20 mouse cellular contexts compared by ENCODE assay signal in the genomic region with DNA sequence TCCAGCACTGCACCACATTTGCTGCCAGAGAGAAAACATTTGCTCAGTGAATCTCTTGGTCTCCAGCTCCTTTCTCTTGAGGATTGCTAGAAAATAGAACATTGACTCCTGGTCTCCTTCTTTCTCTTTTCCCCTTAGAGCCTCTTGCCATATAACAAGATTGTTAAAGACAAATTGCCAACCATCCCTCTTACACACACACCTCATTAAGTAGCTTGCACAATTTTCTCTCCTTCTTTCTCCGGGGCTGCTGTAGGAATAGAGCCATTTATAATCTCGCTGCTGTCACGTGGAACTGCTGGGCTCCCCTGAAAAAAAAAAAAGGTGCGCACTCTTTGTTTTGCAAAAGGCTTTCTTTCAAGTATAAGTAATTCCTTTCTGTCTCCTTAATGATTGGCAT.
DNase-seq lines count a peak whose midpoint lies in the region; ATAC-seq lines count a peak whose summit lies in the region.
"Had no signal": no experiment of that assay in that cellular context is flagged by ENCODE, and none has a peak within 500 bp of the region (broad histone marks: within the 10 kb centered on the region; RNA-seq: fewer than 3 reads in every experiment).

No protein-coding gene starts in this region.

- H3K27ac ChIP-seq in hindbrain, embryonic 11.5 days (ENCODE audit: low read depth, low read length) = peak overlapping the region; percentile 14; the same call in 1 of the 2 replicates
- H3K27ac ChIP-seq in hindbrain, embryonic 10.5 days = no peak overlapping the region
- peak overlapping the region; percentile 58; the same call in 1 of the 2 replicates for H3K27ac ChIP-seq in hindbrain, embryonic 14.5 days
- H3K27ac ChIP-seq: embryonic facial prominence, embryonic 12.5 days; forebrain, embryonic 12.5 days; heart, embryonic 13.5 days; intestine, embryonic 15.5 days had no signal

- H3K9ac ChIP-seq in hindbrain, embryonic 11.5 days (ENCODE audit: low read depth, low read length) = no peak overlapping the region
- no peak overlapping the region for H3K9ac ChIP-seq in hindbrain, embryonic 14.5 days
- H3K9ac ChIP-seq: embryonic facial prominence, embryonic 12.5 days; forebrain, embryonic 12.5 days; heart, embryonic 13.5 days; intestine, embryonic 15.5 days had no signal

- WGBS in hindbrain, embryonic 11.5 days = 80% methylated on average over 4 of the region's 4 CpGs
- WGBS in hindbrain, embryonic 10.5 days = 78% methylated on average over 4 of the region's 4 CpGs
- WGBS in hindbrain, embryonic 14.5 days = 48% methylated on average over 4 of the region's 4 CpGs

- H3K4me1 ChIP-seq in hindbrain, embryonic 11.5 days (replicated peaks; ENCODE audit: control insufficient read depth, insufficient read depth, low read length) = no peaks in the 10 kb centered on the region
- H3K4me1 ChIP-seq in hindbrain, embryonic 10.5 days (replicated peaks) = no peaks in the 10 kb centered on the region
- no peaks in the 10 kb centered on the region; the same call in 1 of the 2 replicates for H3K4me1 ChIP-seq in hindbrain, embryonic 14.5 days (replicated peaks; ENCODE audit: control insufficient read depth, insufficient read depth, low read length)
- H3K4me1 ChIP-seq: forebrain, embryonic 12.5 days; heart, embryonic 13.5 days; intestine, embryonic 15.5 days had no signal

- no peak overlapping the region for H3K4me3 ChIP-seq in hindbrain, embryonic 11.5 days (ENCODE audit: low read depth, low read length)
- H3K4me3 ChIP-seq in hindbrain, embryonic 10.5 days = no peak overlapping the region
- no peak overlapping the region for H3K4me3 ChIP-seq in hindbrain, embryonic 14.5 days (replicated peaks; ENCODE audit: low read length)
- H3K4me3 ChIP-seq: embryonic facial prominence, embryonic 12.5 days; forebrain, embryonic 12.5 days; heart, embryonic 13.5 days; intestine, embryonic 15.5 days had no signal

- no peak for ATAC-seq in hindbrain, embryonic 11.5 days (ENCODE audit: low FRiP score)
- no peak for ATAC-seq in hindbrain, embryonic 14.5 days (ENCODE audit: low FRiP score)
- ATAC-seq: CD4-positive, CD25-positive, alpha-beta regulatory T cell, adult 4 months; forebrain, embryonic 16.5 days; intestine, embryonic 15.5 days had no signal

- no peaks in the 10 kb centered on the region for H3K27me3 ChIP-seq in hindbrain, embryonic 11.5 days (ENCODE audit: control insufficient read depth, insufficient read depth, low read length)
- H3K27me3 ChIP-seq in hindbrain, embryonic 10.5 days (ENCODE audit: insufficient read depth, poor library complexity, severe bottlenecking) = no peaks in the 10 kb centered on the region
- H3K27me3 ChIP-seq in hindbrain, embryonic 14.5 days (ENCODE audit: control insufficient read depth, insufficient read depth, low read length) = no peaks in the 10 kb centered on the region
- H3K27me3 ChIP-seq: embryonic facial prominence, embryonic 12.5 days; forebrain, embryonic 12.5 days; heart, embryonic 13.5 days; intestine, embryonic 15.5 days had no signal

- H3K36me3 ChIP-seq in hindbrain, embryonic 11.5 days (ENCODE audit: control insufficient read depth, insufficient read depth, low read length) = no peaks in the 10 kb centered on the region
- H3K36me3 ChIP-seq in hindbrain, embryonic 10.5 days = no peaks in the 10 kb centered on the region
- no peaks in the 10 kb centered on the region for H3K36me3 ChIP-seq in hindbrain, embryonic 14.5 days (replicated peaks; ENCODE audit: control insufficient read depth, insufficient read depth)
- H3K36me3 ChIP-seq: embryonic facial prominence, embryonic 12.5 days; forebrain, embryonic 12.5 days; heart, embryonic 13.5 days; intestine, embryonic 15.5 days had no signal

- DNase-seq in hindbrain, embryonic 11.5 days (ENCODE audit: low spot score) = no peak
- DNase-seq in hindbrain, embryonic 10.5 days (ENCODE audit: low spot score) = no peak
- DNase-seq in lung, postnatal 36 days = peak; percentile 6
- DNase-seq in lung, postnatal 14 days = no peak
- no peak for DNase-seq in hindbrain, embryonic 14.5 days (ENCODE audit: low spot score)
- DNase-seq in kidney, postnatal 36 days = no peak
- DNase-seq in kidney, postnatal 14 days = no peak
- DNase-seq: adrenal gland, postnatal 10 days; B cell, adult 2 months; cerebellum, adult 11-12 months; cerebellum, adult 9-10 months; cerebellum, postnatal 25 days; gastrocnemius, postnatal 14 days; heart, postnatal 36 days had no signal

- no peak overlapping the region for H3K4me2 ChIP-seq in hindbrain, embryonic 11.5 days (replicated peaks; ENCODE audit: low read depth, low read length)
- H3K4me2 ChIP-seq in hindbrain, embryonic 14.5 days (replicated peaks) = no peak overlapping the region
- H3K4me2 ChIP-seq: embryonic facial prominence, embryonic 12.5 days; forebrain, embryonic 12.5 days; heart, embryonic 13.5 days; intestine, embryonic 15.5 days had no signal

- no peaks in the 10 kb centered on the region for H3K9me3 ChIP-seq in hindbrain, embryonic 11.5 days (ENCODE audit: control insufficient read depth, low read length)
- H3K9me3 ChIP-seq in hindbrain, embryonic 10.5 days = no peaks in the 10 kb centered on the region
- no peaks in the 10 kb centered on the region for H3K9me3 ChIP-seq in hindbrain, embryonic 14.5 days (ENCODE audit: control insufficient read depth, low read length)
- H3K9me3 ChIP-seq: embryonic facial prominence, embryonic 12.5 days; forebrain, embryonic 12.5 days; heart, embryonic 13.5 days; intestine, embryonic 15.5 days had no signal
